Mouse (Mus musculus): ENCODE measurements around the gene Hydin. TPM values are rescaled to one million over a fixed set of nuclear protein-coding genes. Genes with fewer than 3 reads are reported as not detected.
A peak's percentile ranks its signal among the peaks of the same experiment; 100 is the strongest.

The Hydin gene
- polyA plus RNA-seq, 1 experiment from 2014 or later = 0.12 TPM

DNA sequence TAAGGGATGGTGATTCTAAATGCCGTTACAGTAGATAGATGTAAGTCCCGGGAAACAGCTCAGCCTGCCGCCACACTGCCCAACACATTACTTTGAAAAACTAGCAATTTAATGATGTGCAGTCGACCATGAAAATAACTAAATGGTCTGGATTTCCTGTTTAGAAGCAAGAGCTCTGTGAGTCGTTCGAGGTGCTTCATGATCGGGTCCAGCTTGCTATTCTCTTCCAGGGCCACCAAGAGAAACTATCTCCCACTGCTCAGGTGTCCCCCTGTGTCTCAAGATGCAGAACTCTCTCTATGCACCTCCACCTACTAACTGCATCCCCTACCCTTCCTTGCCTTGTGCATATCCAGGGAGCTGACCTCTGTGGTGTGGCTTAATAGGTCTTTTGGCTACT is 66.6 kb downstream of the Hydin start:
- DNase-seq (peak; percentile 56), ATAC-seq (ENCODE audit: insufficient read depth) (no peak)
- H3K27me3 ChIP-seq (ENCODE audit: insufficient read depth, low read length) = no peaks in the 10 kb centered on the region
- 52% methylated on average over 7 of the region's 7 CpGs for WGBS
- H3K27ac ChIP-seq (ENCODE audit: low read depth) = no peak overlapping the region
- H3K9ac ChIP-seq = no peak overlapping the region
- no peak overlapping the region for H3K4me2 ChIP-seq
- TF ChIP-seq CTCF (IDR thresholded peaks at IDR 0.05; ENCODE audit: low read depth) = no peak
- no peak overlapping the region for H3K4me3 ChIP-seq (ENCODE audit: low read depth, low read length)
- no peaks in the 10 kb centered on the region for H3K4me1 ChIP-seq (ENCODE audit: insufficient read depth)
- H3K36me3 ChIP-seq (ENCODE audit: insufficient read depth) = no peaks in the 10 kb centered on the region
- no peaks in the 10 kb centered on the region for H3K9me3 ChIP-seq (ENCODE audit: low read depth, low read length)

DNA sequence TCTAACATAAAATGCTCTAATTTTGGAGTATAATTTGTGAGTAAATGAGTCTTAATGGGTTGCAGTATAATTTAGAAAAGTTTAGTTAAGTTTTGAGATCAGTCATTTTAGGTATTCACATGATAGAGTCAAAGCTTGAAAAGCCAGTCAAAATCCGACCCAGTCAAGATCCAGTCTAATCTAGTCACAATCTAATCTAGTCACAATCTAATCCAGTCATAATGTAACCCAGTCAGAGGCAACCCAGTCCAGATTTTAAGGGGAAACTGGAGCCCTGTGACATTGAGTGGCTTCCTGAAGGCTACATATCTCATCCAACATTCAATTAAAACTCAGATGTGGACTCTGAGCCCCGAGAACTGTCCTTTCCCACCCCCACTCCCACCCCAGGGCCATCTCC is 72.7 kb downstream of the Hydin start:
- Histone ChIP-seq H3K27me3 (ENCODE audit: insufficient read depth, low read length) (no peaks in the 10 kb centered on the region), H3K27ac (ENCODE audit: low read depth) (peak overlapping the region; percentile 19; the same call in 1 of the 2 replicates), H3K9ac (no peak overlapping the region), H3K4me3 (ENCODE audit: low read depth, low read length) (no peak overlapping the region), H3K4me2 (no peak overlapping the region), H3K4me1 (ENCODE audit: insufficient read depth) (no peaks in the 10 kb centered on the region), H3K36me3 (ENCODE audit: insufficient read depth) (no peaks in the 10 kb centered on the region), H3K9me3 (ENCODE audit: low read depth, low read length) (no peaks in the 10 kb centered on the region)
- DNase-seq = no peak
- 0 out of 2 replicates have a peak, but pooled peaks have one; percentile 2 for ATAC-seq (ENCODE audit: insufficient read depth)
- TF ChIP-seq CTCF (IDR thresholded peaks at IDR 0.05; ENCODE audit: low read depth) = no peak
- WGBS = 47% methylated on average over 2 of the region's 2 CpGs

DNA sequence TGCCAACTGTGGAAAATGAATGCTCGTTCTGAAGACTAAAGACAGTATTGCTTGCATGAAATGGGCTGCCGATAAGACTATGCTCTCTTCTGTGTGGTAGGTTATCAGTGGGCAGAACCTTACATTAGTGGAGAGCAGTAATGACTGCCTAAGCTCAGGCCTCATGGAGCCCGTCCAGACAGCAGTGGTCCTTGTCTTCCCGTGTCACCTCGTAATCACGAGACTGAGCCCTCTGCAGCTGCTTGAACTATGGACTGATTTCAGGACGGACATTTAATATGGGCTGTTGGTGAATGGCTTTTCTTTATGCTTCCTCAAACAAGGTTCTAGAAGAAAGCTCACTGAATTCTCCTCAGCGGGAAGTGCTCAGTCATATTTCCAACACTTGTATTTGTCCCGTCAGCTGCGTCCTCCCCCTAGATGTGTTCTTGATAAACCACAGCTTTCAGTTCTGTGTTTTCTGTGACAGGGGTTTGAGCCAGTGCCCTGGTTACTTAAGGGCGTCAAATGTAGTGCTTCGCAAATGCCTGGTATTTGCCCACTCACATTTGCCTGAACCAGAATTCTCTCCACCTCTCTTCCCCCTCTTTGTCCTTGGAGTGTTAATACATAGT is 73.4 kb downstream of the Hydin start:
- Histone ChIP-seq H3K9me3 (ENCODE audit: low read depth, low read length) (no peaks in the 10 kb centered on the region), H3K4me2 (no peak overlapping the region), H3K27ac (ENCODE audit: low read depth) (peak overlapping the region; percentile 19; the same call in 1 of the 2 replicates), H3K4me3 (ENCODE audit: low read depth, low read length) (no peak overlapping the region), H3K4me1 (ENCODE audit: insufficient read depth) (no peaks in the 10 kb centered on the region), H3K27me3 (ENCODE audit: insufficient read depth, low read length) (no peaks in the 10 kb centered on the region), H3K9ac (no peak overlapping the region), H3K36me3 (ENCODE audit: insufficient read depth) (no peaks in the 10 kb centered on the region)
- ATAC-seq (ENCODE audit: insufficient read depth) = peak; percentile 94
- TF ChIP-seq CTCF (IDR thresholded peaks at IDR 0.05; ENCODE audit: low read depth) = no peak
- DNase-seq = peak; percentile 87
- 43% methylated on average over 12 of the region's 12 CpGs for WGBS

DNA sequence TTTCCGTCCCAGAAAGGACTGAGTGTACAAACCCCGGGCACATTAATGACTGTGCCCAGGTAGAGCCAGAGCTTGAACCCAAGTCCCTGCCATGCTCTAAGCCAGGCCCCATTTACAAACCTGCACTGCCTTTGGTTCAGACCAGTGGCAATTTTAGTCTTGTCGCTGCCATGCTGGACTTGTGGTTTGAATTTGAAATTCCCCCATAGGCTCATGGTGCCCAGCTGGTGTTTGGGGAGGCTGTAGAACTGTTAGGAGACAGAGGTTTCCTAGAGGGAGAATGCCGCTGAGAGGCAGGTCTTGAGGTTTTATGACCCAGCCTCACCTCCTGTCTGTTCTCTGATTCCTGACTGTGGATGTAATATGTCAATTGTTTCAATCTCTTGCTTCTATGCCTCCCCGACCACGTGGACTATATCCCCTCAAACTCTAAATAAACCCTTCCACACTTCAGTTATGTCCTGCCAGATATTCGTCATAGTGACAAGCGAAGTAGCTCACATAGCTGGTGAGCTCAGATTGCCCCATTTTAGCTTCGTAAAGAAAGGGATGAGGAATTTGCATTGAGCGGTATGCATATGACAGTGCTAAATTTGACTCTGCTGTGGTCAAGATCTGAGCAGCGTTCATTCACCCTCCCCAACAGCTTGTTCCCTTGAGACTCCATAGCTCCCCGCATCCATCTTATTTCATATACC is 79.1 kb downstream of the Hydin start:
- Histone ChIP-seq H3K4me1 (ENCODE audit: insufficient read depth) (no peaks in the 10 kb centered on the region), H3K9ac (no peak overlapping the region), H3K4me2 (no peak overlapping the region), H3K36me3 (ENCODE audit: insufficient read depth) (no peaks in the 10 kb centered on the region), H3K4me3 (ENCODE audit: low read depth, low read length) (no peak overlapping the region), H3K9me3 (ENCODE audit: low read depth, low read length) (no peaks in the 10 kb centered on the region), H3K27ac (ENCODE audit: low read depth) (no peak overlapping the region), H3K27me3 (ENCODE audit: insufficient read depth, low read length) (no peaks in the 10 kb centered on the region)
- ATAC-seq (ENCODE audit: insufficient read depth) (no peak), DNase-seq (no peak)
- TF ChIP-seq CTCF (IDR thresholded peaks at IDR 0.05; ENCODE audit: low read depth) = no peak
- 75% methylated on average over 12 of the region's 12 CpGs for WGBS

DNA sequence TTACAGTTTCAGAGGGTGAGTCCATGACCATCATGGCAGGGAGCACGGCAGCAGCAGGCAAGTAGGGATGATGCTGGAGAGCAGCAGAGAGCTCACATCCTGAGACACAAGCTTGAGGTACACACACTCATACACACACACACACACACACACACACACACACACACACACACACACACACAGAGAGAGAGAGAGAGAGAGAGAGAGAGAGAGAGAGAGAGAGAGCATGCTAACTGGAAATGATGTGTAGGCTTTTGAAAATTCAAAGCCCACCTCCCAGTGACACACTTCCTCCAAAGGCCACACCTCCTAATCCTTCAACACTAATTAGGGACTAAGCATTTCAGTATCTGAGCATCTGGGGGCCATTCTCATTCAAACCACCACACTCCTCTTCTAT is 80.1 kb downstream of the Hydin start:
- H3K27me3 ChIP-seq (ENCODE audit: insufficient read depth, low read length) = no peaks in the 10 kb centered on the region
- H3K4me2 ChIP-seq = no peak overlapping the region
- no peaks in the 10 kb centered on the region for H3K9me3 ChIP-seq (ENCODE audit: low read depth, low read length)
- no peak for TF ChIP-seq CTCF (IDR thresholded peaks at IDR 0.05; ENCODE audit: low read depth)
- no peak overlapping the region for H3K27ac ChIP-seq (ENCODE audit: low read depth)
- no peaks in the 10 kb centered on the region for H3K4me1 ChIP-seq (ENCODE audit: insufficient read depth)
- no peak for ATAC-seq (ENCODE audit: insufficient read depth)
- no peak for DNase-seq
- no peak overlapping the region for H3K4me3 ChIP-seq (ENCODE audit: low read depth, low read length)
- H3K9ac ChIP-seq = no peak overlapping the region
- WGBS = 88% methylated on average over 1 of the region's 1 CpGs
- no peaks in the 10 kb centered on the region for H3K36me3 ChIP-seq (ENCODE audit: insufficient read depth)

DNA sequence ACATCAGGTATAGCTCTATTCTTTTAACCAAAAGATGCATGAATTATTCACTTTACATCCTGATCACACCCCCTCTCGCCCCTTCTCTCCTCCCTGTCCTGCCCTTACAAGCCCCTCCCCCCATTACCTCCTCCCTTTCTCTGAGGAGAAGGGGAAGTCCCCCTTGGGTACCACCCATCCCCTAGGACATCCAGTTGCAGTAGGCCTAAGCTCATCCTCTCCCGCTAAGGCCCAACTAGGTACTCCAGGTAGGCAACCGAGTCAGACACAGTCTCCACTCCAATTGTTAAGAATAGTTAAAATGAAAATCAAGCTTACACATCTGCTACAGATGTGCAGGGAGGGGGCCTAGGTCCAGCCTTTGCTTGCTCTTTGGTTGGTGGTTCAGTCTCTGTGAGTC is 83.9 kb downstream of the Hydin start:
- 75% methylated on average over 3 of the region's 3 CpGs for WGBS
- Histone ChIP-seq H3K36me3 (ENCODE audit: insufficient read depth) (no peaks in the 10 kb centered on the region), H3K9me3 (ENCODE audit: low read depth, low read length) (no peaks in the 10 kb centered on the region), H3K9ac (no peak overlapping the region), H3K27ac (ENCODE audit: low read depth) (no peak overlapping the region), H3K4me2 (no peak overlapping the region), H3K27me3 (ENCODE audit: insufficient read depth, low read length) (no peaks in the 10 kb centered on the region), H3K4me3 (ENCODE audit: low read depth, low read length) (no peak overlapping the region), H3K4me1 (ENCODE audit: insufficient read depth) (no peaks in the 10 kb centered on the region)
- TF ChIP-seq CTCF (IDR thresholded peaks at IDR 0.05; ENCODE audit: low read depth) = no peak
- ATAC-seq (ENCODE audit: insufficient read depth) (no peak), DNase-seq (no peak)

DNA sequence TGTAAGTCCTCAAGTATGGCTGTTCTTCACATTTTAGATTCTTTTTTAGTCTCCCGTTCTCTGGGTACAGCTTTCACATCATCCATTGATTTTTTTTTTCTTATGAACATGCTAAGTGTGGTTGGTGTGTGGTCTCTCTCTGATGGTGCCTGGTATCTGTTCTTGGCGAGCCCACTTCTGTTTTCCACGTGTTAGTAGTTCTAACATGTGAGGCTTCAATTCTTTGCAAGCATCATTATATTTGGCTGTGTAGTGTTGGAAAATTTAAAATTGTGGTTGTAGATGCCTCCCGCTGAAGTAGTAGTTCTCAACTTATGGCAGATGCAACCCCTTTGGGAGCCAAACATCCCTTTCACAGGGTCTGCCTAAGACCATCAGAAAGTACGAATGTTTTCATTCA is 85.1 kb downstream of the Hydin start:
- no peak for TF ChIP-seq CTCF (IDR thresholded peaks at IDR 0.05; ENCODE audit: low read depth)
- no peak for DNase-seq
- Histone ChIP-seq H3K4me2 (no peak overlapping the region), H3K4me3 (ENCODE audit: low read depth, low read length) (no peak overlapping the region), H3K27me3 (ENCODE audit: insufficient read depth, low read length) (no peaks in the 10 kb centered on the region), H3K9ac (no peak overlapping the region), H3K36me3 (ENCODE audit: insufficient read depth) (no peaks in the 10 kb centered on the region), H3K4me1 (ENCODE audit: insufficient read depth) (no peaks in the 10 kb centered on the region), H3K27ac (ENCODE audit: low read depth) (no peak overlapping the region), H3K9me3 (ENCODE audit: low read depth, low read length) (no peaks in the 10 kb centered on the region)
- ATAC-seq (ENCODE audit: insufficient read depth) = no peak
- 81% methylated on average over 5 of the region's 5 CpGs for WGBS
